Mouse (Mus musculus) ES-E14 (cell line): ENCODE results near the gene Ripor2. TPM values are rescaled to one million over a fixed set of nuclear protein-coding genes. Genes with fewer than 3 reads are reported as not detected.

Experiments
- DNase-seq: peaks from one replicate; pipeline ENCODE4 v3.0.0-alpha.2; 2013; ENCODE audit warnings: low read depth, low spot score
- H3K27ac ChIP-seq: 2 replicates; pipeline ENCODE4 v1.5.1; 2012; ENCODE audit warnings: low read depth, mild to moderate bottlenecking, low read length, moderate library complexity, mixed read lengths; ENCODE audit not compliant: poor library complexity, insufficient read depth, severe bottlenecking
- H3K36me3 ChIP-seq: 2 replicates; pipeline ENCODE4 v1.6.1; 2012; ENCODE audit warnings: mild to moderate bottlenecking, low read length, moderate library complexity, mixed read lengths; ENCODE audit not compliant: control insufficient read depth, poor library complexity, insufficient read depth, severe bottlenecking
- H3K4me1 ChIP-seq, 2 experiments: fragments of 150-350 bp in 1 of 2; sonication (generic) in 1 of 2; 2 replicates each; pipeline ENCODE4 v1.6.1; 2012; ENCODE audit warnings: low read length in 2 of 2, mild to moderate bottlenecking in 1 of 2, mixed read lengths in 1 of 2; ENCODE audit not compliant: control insufficient read depth in 2 of 2, insufficient read depth in 2 of 2, poor library complexity in 1 of 2
- H3K4me3 ChIP-seq, 2 experiments: fragments of 150-350 bp in 1 of 2; sonication (generic) in 1 of 2; 2 replicates each; pipeline ENCODE4 v1.5.1; 2012; ENCODE audit warnings: low read length in 2 of 2, low read depth in 1 of 2, mild to moderate bottlenecking in 1 of 2, mixed read lengths in 1 of 2; ENCODE audit not compliant: insufficient read depth in 1 of 2, poor library complexity in 1 of 2, severe bottlenecking in 1 of 2
- H3K9ac ChIP-seq: 2 replicates; pipeline ENCODE4 v1.6.1; 2012; ENCODE audit warnings: low read depth, mild to moderate bottlenecking, low read length, mixed read lengths; ENCODE audit not compliant: poor library complexity, insufficient read depth, severe bottlenecking
- H3K9me3 ChIP-seq: fragments of 150-350 bp; sonication (generic); 2 replicates; pipeline ENCODE4 v1.6.1; 2012; ENCODE audit warnings: low read depth, mild to moderate bottlenecking, low read length; ENCODE audit not compliant: control insufficient read depth, insufficient read depth
- CHD2 ChIP-seq: IDR thresholded peaks from 2 replicates; pipeline ENCODE4 v1.6.1; 2014; ENCODE audit warnings: mild to moderate bottlenecking, low read depth, low read length, inconsistent platforms
- HCFC1 ChIP-seq: IDR thresholded peaks from 2 replicates; pipeline ENCODE4 v1.6.1; 2012; ENCODE audit warnings: low read length, inconsistent platforms, borderline replicate concordance; ENCODE audit not compliant: insufficient read depth
- MAFK ChIP-seq: IDR thresholded peaks from 2 replicates; pipeline ENCODE4 v1.6.1; 2014; ENCODE audit warnings: mild to moderate bottlenecking, low read depth, low read length, inconsistent platforms; ENCODE audit not compliant: insufficient read depth
- ZC3H11A ChIP-seq: IDR thresholded peaks from 2 replicates; pipeline ENCODE4 v1.6.1; 2012; ENCODE audit warnings: low read depth, mild to moderate bottlenecking, inconsistent platforms, low read length, borderline replicate concordance
- ZNF384 ChIP-seq: IDR thresholded peaks from 2 replicates; pipeline ENCODE4 v1.6.1; 2012; ENCODE audit warnings: low read depth, low read length, inconsistent platforms
- in situ Hi-C, 2 experiments: fragments of 600-800 bp; cut with MboI; formaldehyde crosslinking; loops; one replicate each; pipeline ENCODE4 v1.15.1; 2025; ENCODE audit warnings: low sequenced_read_pairs in 2 of 2, inconsistent platforms in 1 of 2; ENCODE audit not compliant: unreplicated experiment in 2 of 2
- total RNA-seq: library from RNA; depleted of rRNA; stranded (reverse); fragments of 300-350 nt; gene quantifications from 2 replicates; pipeline ENCODE4 v1.2.3, GENCODE M21; 2012

The Ripor2 gene
- total RNA-seq, 1 experiment: 0.71 TPM

DNA sequence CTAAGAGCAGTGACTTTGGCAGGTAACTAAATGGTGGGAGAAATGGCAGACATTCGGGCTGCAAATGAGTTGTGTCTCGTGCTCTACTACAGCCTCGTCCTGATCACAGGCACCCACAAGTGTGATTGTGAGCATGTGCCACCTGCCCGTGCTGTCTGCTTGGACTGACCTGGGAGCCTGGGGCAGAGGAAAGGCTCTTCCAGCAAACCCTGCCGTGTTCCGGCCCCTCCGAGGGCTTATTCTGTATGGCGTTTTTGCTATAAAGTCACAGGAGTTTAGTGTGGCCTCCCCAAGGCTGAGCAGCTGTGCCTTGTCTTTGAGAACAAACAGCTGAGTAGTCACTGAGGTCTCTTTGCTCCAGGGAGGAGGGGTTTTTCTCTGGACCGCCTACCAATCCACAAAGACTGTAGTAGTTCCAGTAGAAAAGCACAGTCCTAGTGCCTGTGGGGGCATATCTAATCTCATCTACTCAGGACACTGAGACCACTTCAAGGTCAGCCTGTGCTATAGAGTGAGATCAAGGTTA, 132.4 kb downstream of the Ripor2 start:
- no peak for DNase-seq

DNA sequence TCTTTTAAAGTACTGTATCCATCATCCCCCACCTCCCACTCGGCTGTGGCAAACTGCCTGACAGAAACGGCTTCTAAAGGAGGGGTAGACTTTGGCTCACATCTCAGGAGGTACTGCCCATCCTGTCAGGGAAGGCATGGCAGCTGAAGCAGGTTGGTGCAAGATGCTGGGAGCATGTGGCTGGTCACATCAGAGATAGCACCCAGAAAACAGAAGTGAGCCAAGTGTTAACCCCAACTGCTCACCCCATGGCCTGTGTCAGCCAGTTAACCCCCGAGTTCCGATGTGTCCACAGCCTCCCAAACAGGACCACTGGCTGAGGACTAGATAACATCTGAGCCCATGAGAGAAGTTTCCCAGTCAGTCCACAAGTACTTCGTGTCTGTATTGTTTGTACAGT, 133.6 kb downstream of the Ripor2 start:
- Histone ChIP-seq H3K9me3 (no peaks in the 10 kb centered on the region), H3K4me3 (no peak overlapping the region), H3K27ac (no peak overlapping the region), H3K9ac (no peak overlapping the region), H3K36me3 (no peaks in the 10 kb centered on the region), H3K4me1 (no peaks in the 10 kb centered on the region)
- in situ Hi-C loops: no loop called here
- no peak for DNase-seq
- TF ChIP-seq ZC3H11A: no peak
- TF ChIP-seq ZNF384: no peak
- no peak for TF ChIP-seq MAFK
- no peak for TF ChIP-seq HCFC1
- TF ChIP-seq CHD2: no peak

More for the DNA sequence above, 132.4 kb downstream of the Ripor2 start:
- H3K4me1 ChIP-seq: no peaks in the 10 kb centered on the region
- no peaks in the 10 kb centered on the region for H3K36me3 ChIP-seq
- H3K4me3 ChIP-seq: no peak overlapping the region
- no peak overlapping the region for H3K9ac ChIP-seq
- TF ChIP-seq HCFC1 (no peak), ZNF384 (no peak), ZC3H11A (no peak), MAFK (no peak), CHD2 (no peak)
- no peaks in the 10 kb centered on the region for H3K9me3 ChIP-seq
- no peak overlapping the region for H3K27ac ChIP-seq
- in situ Hi-C loops: no loop called here

- Histone ChIP-seq H3K9ac (no peak overlapping the region), H3K4me1 (peaks cover 0 to under 1% of the 10 kb centered on the region in 2 experiments; a peak in 1 of 4 replicates), H3K4me3 (no peak overlapping the region), H3K27ac (no peak overlapping the region), H3K9me3 (no peaks in the 10 kb centered on the region), H3K36me3 (no peaks in the 10 kb centered on the region)
- no peak for TF ChIP-seq CHD2
- no peak for TF ChIP-seq HCFC1
- TF ChIP-seq ZC3H11A: no peak
- in situ Hi-C loops: no loop called here
- DNase-seq: no peak
Observed at GRCm38 (mm10) chr13:24716441-24716840, 134.5 kb downstream of the Ripor2 start.

DNA sequence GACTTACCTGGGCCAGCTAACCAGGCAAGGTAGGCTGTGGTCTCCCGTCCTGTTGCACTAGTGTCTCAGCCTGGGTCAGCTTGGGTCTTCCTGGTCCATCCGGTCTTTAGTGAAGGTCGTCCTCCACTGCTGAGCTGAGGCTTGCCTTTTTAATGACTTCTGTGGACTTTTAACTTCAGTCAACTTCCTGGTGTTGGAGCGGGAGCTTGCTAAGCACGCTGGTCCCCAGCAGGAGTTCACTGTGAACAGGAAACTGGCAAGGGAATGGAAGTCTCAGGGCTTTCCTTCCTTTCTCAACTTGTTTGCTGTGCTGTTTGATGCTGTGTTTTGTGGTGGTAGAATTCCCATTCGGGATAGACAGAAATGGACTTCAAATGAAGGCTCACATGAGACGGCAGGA, 135.7 kb downstream of the Ripor2 start:
- H3K36me3 ChIP-seq: no peaks in the 10 kb centered on the region
- DNase-seq: no peak
- no peak overlapping the region for H3K9ac ChIP-seq
- peaks cover 0 to 2% of the 10 kb centered on the region in 2 experiments; a peak in 1 of 4 replicates for H3K4me1 ChIP-seq
- no peak overlapping the region for H3K27ac ChIP-seq
- no peak overlapping the region for H3K4me3 ChIP-seq
- in situ Hi-C loops: no loop called here
- no peaks in the 10 kb centered on the region for H3K9me3 ChIP-seq
- TF ChIP-seq MAFK (no peak), HCFC1 (no peak), ZC3H11A (no peak)

- Histone ChIP-seq H3K4me1 (peaks cover 0 to 4% of the 10 kb centered on the region in 2 experiments; a peak in 1 of 4 replicates), H3K9me3 (no peaks in the 10 kb centered on the region), H3K9ac (no peak overlapping the region), H3K36me3 (no peaks in the 10 kb centered on the region), H3K27ac (no peak overlapping the region; the same call in 1 of the 2 replicates), H3K4me3 (no peak overlapping the region)
- in situ Hi-C loops: no loop called here
- TF ChIP-seq ZC3H11A (no peak), ZNF384 (no peak), CHD2 (no peak)
- DNase-seq: no peak
Observed at GRCm38 (mm10) chr13:24721502-24721901, 139.5 kb downstream of the Ripor2 start.
